Mouse (Mus musculus) forebrain, postnatal 0 days (tissue): ENCODE results near the gene Strn. TPM values are rescaled to one million over a fixed set of nuclear protein-coding genes. Genes with fewer than 3 reads are reported as not detected.

ENCODE experiments used
- ATAC-seq: fragments of 200-750 bp; cut with Nextera tagmentation; 2 replicates; pipeline ENCODE4 v1.8.0; 2017; ENCODE audit warnings: mild to moderate bottlenecking, moderate library complexity
- DNase-seq: peaks from one replicate; pipeline ENCODE4 v3.0.0-alpha.2; 2015
- H3K27ac ChIP-seq: fragments of 300-500 bp; sonication (generic); 2 replicates; pipeline ENCODE4 v1.5.1; 2014; ENCODE audit warnings: low read depth, mild to moderate bottlenecking, antibody characterized with exemption, low read length, moderate library complexity, mixed read lengths
- H3K27me3 ChIP-seq: fragments of 300-500 bp; sonication (generic); 2 replicates; pipeline ENCODE4 v1.6.1; 2014; ENCODE audit warnings: mild to moderate bottlenecking, low read length, mixed read lengths; ENCODE audit not compliant: insufficient read depth
- H3K36me3 ChIP-seq: fragments of 300-500 bp; sonication (generic); 2 replicates; pipeline ENCODE4 v1.6.1; 2014; ENCODE audit warnings: mild to moderate bottlenecking, moderate library complexity; ENCODE audit not compliant: insufficient read depth
- H3K4me1 ChIP-seq: fragments of 300-500 bp; sonication (generic); 2 replicates; pipeline ENCODE4 v1.6.1; 2014; ENCODE audit warnings: antibody characterized with exemption; ENCODE audit not compliant: insufficient read depth
- H3K4me2 ChIP-seq: fragments of 300-500 bp; sonication (generic); 2 replicates; pipeline ENCODE4 v1.6.1; 2014; ENCODE audit warnings: low read depth, mild to moderate bottlenecking, moderate library complexity
- H3K4me3 ChIP-seq: fragments of 300-500 bp; sonication (generic); 2 replicates; pipeline ENCODE4 v1.5.1; 2014; ENCODE audit warnings: low read depth, low read length, mixed read lengths
- H3K9ac ChIP-seq: fragments of 300-500 bp; sonication (generic); 2 replicates; pipeline ENCODE4 v1.6.1; 2014; ENCODE audit warnings: mild to moderate bottlenecking
- H3K9me3 ChIP-seq: fragments of 300-500 bp; sonication (generic); 2 replicates; pipeline ENCODE4 v1.6.1; 2016; ENCODE audit warnings: low read length
- CTCF ChIP-seq: sonication (generic); IDR thresholded peaks from 2 replicates; pipeline ENCODE4 v1.5.1; 2016; ENCODE audit warnings: antibody characterized with exemption, control low read depth, low read depth
- WGBS: fragments of 180-500 bp; shearing (Covaris S2); extraction: QIAGEN DNeasy Blood & Tissue Kit; methylation state at CpG from one replicate; pipeline ENCODE4 v1.1.7; 2014; 5-methylcytosine and 5-hydroxymethylcytosine counted together
- polyA plus RNA-seq: library from polyadenylated mRNA; unstranded; fragments of >200 nt; fragmentation: Nextera tagmentation; extraction: Ambion mirVana; gene quantifications from 2 replicates; pipeline ENCODE4 v1.2.1, GENCODE M21; 2015
- total RNA-seq: library from RNA; depleted of rRNA; stranded (reverse); fragments of >200 nt; gene quantifications from 2 replicates; pipeline ENCODE4 v1.2.3, GENCODE M21; 2014

Strn gene
- total and polyA plus RNA-seq, 2 experiments from 2014 or later: 4.2 to 23.1 TPM

DNA sequence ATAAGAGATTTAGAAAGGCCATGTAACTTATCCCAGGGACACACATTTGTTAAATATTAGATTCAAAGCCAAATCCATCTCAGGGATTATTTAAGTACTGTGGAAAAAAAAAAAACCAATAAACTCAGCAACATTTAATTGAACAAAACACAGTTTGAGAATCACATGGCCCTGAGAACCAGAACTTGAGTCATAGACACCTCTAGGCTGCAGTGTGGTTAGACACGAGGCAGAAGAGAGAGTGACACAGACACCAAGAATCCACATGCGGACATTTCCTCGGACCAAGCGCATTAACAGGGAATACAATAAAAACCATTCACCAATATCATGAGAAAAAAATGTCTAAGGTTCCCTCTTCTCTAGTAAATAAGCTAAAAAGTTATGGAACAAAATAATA, 94.7 kb downstream of the Strn start:
- no peaks in the 10 kb centered on the region for H3K9me3 ChIP-seq
- H3K36me3 ChIP-seq: no peaks in the 10 kb centered on the region
- H3K27ac ChIP-seq: no peak overlapping the region
- H3K4me2 ChIP-seq: no peak overlapping the region
- DNase-seq (no peak), ATAC-seq (no peak)
- H3K9ac ChIP-seq: no peak overlapping the region
- no peaks in the 10 kb centered on the region for H3K27me3 ChIP-seq
- 91% methylated on average over 4 of the region's 4 CpGs for WGBS
- TF ChIP-seq CTCF: no peak
- no peaks in the 10 kb centered on the region for H3K4me1 ChIP-seq
- no peak overlapping the region for H3K4me3 ChIP-seq

DNA sequence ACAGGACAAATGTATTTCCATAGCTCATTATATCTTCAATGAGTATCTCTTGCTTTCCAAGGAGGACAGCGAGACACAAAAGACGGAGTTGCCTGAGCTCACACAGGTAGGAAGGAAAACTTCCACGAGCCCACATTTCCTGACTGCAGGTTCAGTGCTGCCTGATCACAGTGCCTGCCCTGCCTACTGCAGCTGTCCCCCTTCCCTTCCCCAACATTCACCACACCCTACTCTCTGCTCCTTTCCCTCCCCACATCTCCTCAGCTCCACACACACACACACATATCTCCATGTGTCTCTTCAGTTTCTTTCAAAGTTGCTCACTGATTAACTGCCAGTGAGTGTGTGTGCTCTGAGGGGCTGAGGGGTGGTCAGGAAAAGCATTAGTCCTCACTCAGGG, 96.6 kb downstream of the Strn start:
- TF ChIP-seq CTCF: no peak
- no peaks in the 10 kb centered on the region for H3K9me3 ChIP-seq
- no peaks in the 10 kb centered on the region for H3K4me1 ChIP-seq
- H3K4me3 ChIP-seq: no peak overlapping the region
- ATAC-seq (no peak), DNase-seq (no peak)
- H3K36me3 ChIP-seq: no peaks in the 10 kb centered on the region
- H3K9ac ChIP-seq: no peak overlapping the region
- H3K4me2 ChIP-seq: no peak overlapping the region
- no peak overlapping the region for H3K27ac ChIP-seq
- 94% methylated on average over 3 of the region's 3 CpGs for WGBS
- H3K27me3 ChIP-seq: no peaks in the 10 kb centered on the region

DNA sequence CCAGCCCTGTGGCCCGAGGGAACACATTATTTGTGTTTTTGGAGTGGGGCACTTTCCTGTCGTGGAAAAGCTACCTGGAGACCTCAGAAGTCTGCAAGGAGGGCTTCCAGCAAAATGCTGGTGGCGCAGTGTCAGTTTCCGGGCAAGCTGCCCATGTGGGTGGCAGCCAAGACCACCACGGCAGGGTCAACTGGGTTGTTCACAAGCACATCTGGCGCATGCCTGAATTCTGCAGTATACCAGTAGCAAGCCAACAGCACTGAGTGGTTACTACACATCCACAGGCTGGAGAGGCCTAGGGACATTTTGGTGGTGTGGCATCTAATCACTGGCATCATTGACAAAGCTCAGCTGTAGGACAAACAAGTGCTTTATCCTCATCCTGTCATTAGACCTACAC, 97.9 kb downstream of the Strn start:
- H3K4me3 ChIP-seq: no peak overlapping the region
- ATAC-seq (no peak), DNase-seq (no peak)
- H3K9ac ChIP-seq: no peak overlapping the region
- no peaks in the 10 kb centered on the region for H3K27me3 ChIP-seq
- H3K4me2 ChIP-seq: no peak overlapping the region
- 54% methylated on average over 6 of the region's 6 CpGs for WGBS
- no peaks in the 10 kb centered on the region for H3K36me3 ChIP-seq
- TF ChIP-seq CTCF: no peak
- H3K4me1 ChIP-seq: no peaks in the 10 kb centered on the region
- H3K9me3 ChIP-seq: no peaks in the 10 kb centered on the region
- no peak overlapping the region for H3K27ac ChIP-seq

DNA sequence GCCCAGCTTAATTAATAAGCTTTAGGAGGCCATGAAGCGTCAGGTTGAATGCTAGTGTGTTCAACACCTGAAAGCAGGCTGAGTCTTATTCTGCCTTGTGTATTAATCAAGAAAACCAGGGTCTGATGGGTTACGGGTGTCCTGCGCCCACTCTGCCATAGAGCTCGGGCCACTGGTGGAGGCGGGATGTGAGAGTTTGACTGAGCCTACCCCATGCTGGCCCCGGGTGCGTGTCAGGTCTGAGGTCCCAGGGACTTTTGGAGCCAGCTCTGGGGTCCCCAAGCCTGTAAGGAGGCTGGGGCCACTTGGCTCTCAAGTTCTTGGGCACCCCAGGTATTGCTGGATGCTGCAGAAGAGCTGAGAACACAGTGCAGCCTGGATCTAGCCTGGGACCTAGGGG, 99.9 kb downstream of the Strn start:
- TF ChIP-seq CTCF: no peak
- Histone ChIP-seq H3K27ac (no peak overlapping the region), H3K4me3 (no peak overlapping the region), H3K36me3 (no peaks in the 10 kb centered on the region), H3K9me3 (no peaks in the 10 kb centered on the region), H3K27me3 (no peaks in the 10 kb centered on the region), H3K9ac (no peak overlapping the region), H3K4me1 (no peaks in the 10 kb centered on the region), H3K4me2 (no peak overlapping the region)
- no peak for ATAC-seq
- 93% methylated on average over 7 of the region's 7 CpGs for WGBS
- DNase-seq: no peak

DNA sequence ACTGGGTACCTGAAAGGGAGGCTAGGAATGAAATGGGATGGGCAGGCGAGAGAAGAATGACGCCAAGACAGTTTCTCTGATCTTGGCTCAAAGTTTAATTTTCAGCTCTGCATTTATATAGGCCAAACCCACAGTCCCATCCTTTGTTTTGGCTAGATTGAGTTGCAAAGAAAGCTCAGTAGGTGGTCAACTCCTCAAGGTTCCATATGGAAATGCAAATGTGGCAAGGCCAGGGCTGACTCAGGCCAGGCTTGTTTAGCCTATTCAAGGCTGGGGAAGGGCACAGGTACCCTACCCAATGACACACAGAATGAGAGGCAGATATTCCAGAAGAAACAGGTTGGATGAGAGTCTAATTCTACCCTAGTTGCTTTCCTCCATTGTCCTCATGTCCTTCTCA, 101.4 kb downstream of the Strn start:
- Histone ChIP-seq H3K36me3 (no peaks in the 10 kb centered on the region), H3K4me3 (no peak overlapping the region), H3K9me3 (no peaks in the 10 kb centered on the region), H3K9ac (no peak overlapping the region), H3K4me1 (no peaks in the 10 kb centered on the region), H3K4me2 (no peak overlapping the region), H3K27ac (no peak overlapping the region), H3K27me3 (no peaks in the 10 kb centered on the region)
- ATAC-seq (no peak), DNase-seq (no peak)
- TF ChIP-seq CTCF: no peak
- WGBS: 61% methylated on average over 2 of the region's 2 CpGs

DNA sequence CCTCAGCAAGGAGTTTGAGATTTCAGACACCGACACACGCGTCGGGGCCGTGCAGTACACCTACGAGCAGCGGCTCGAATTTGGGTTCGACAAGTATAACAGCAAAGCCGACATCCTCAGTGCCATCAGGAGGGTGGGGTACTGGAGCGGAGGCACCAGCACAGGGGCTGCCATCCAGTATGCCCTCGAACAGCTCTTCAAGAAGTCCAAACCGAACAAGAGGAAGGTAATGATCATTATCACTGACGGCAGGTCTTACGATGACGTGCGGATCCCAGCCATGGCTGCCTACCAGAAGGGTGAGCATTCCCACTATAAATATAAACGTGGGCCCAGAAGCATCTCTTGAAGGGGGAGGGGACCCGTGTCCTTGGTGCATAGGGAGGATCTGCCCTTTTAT, 112.1 kb downstream of the Strn start:
- DNase-seq: no peak
- Histone ChIP-seq H3K4me1 (no peaks in the 10 kb centered on the region), H3K27me3 (no peaks in the 10 kb centered on the region), H3K36me3 (0 out of 2 replicates have a peak, but pooled peaks cover 5% of the 10 kb centered on the region), H3K4me3 (no peak overlapping the region), H3K9me3 (no peaks in the 10 kb centered on the region), H3K4me2 (no peak overlapping the region), H3K27ac (no peak overlapping the region), H3K9ac (no peak overlapping the region)
- TF ChIP-seq CTCF: no peak
- WGBS: 97% methylated on average over 19 of the region's 19 CpGs
- no peak for ATAC-seq

DNA sequence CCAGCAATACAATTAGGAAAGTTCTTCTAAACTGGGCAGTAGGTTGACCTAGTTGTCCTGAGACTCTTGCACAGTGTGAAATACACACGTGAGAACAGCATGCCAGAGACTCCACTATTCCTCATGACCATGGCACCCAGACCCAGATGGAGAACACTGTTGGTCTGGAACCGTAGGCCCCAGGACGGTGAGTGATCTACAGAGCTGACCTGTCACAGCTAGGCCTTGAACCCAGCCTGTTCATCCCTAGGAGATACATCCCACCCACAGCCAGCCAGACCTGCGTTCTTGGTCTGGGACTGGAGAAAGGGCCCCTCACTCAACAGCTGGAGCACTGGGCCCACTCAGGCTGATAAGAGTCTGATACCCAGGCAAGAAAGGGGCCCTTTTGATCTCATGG, 115.1 kb downstream of the Strn start:
- H3K4me2 ChIP-seq: no peak overlapping the region
- no peaks in the 10 kb centered on the region for H3K9me3 ChIP-seq
- H3K4me1 ChIP-seq: no peaks in the 10 kb centered on the region
- ATAC-seq: no peak
- H3K4me3 ChIP-seq: no peak overlapping the region
- H3K9ac ChIP-seq: no peak overlapping the region
- 91% methylated on average over 4 of the region's 4 CpGs for WGBS
- 0 out of 2 replicates have a peak, but pooled peaks cover 5% of the 10 kb centered on the region for H3K36me3 ChIP-seq
- no peak overlapping the region for H3K27ac ChIP-seq
- no peak for TF ChIP-seq CTCF
- no peak for DNase-seq
- no peaks in the 10 kb centered on the region for H3K27me3 ChIP-seq

DNA sequence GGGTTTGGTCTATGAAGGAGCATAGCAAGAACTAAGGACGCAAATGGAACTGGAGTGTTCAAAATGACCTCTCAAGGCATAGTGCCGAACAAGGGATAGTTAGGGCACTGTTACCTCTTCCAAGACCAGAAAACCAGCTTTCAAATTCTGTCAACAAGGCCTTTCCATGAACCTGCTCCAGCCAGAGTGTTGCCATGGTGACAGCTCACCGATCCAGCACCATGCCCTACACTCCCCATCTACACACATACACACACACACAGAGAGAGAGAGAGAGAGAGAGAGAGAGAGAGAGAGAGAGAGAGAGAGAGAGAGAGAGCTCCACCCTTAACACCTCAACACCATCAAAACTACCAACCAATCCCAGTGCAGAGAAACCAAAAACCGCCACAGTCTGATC, 116.3 kb downstream of the Strn start:
- Histone ChIP-seq H3K27me3 (no peaks in the 10 kb centered on the region), H3K4me3 (no peak overlapping the region), H3K27ac (no peak overlapping the region), H3K36me3 (0 out of 2 replicates have a peak, but pooled peaks cover 5% of the 10 kb centered on the region), H3K9ac (no peak overlapping the region), H3K9me3 (no peaks in the 10 kb centered on the region), H3K4me2 (no peak overlapping the region), H3K4me1 (no peaks in the 10 kb centered on the region)
- WGBS: 90% methylated on average over 4 of the region's 4 CpGs
- no peak for TF ChIP-seq CTCF
- DNase-seq: no peak
- ATAC-seq: peak; percentile 29; the same call in 1 of the 2 replicates
